Mouse (Mus musculus) adrenal gland, postnatal 10 days (tissue): ENCODE results near the gene Ifnar1. TPM values are rescaled to one million over a fixed set of nuclear protein-coding genes. Genes with fewer than 3 reads are reported as not detected.

Source experiments
- DNase-seq: peaks from one replicate; pipeline ENCODE4 v3.0.0; 2021; ENCODE audit warnings: mixed read lengths
- microRNA-seq: library from miRNA; unstranded; fragments of <30 nt; microRNA quantifications from one replicate; pipeline ENCODE4 v1.2.0, GENCODE M21; 2021
- total RNA-seq, 2 experiments: library from RNA; stranded (reverse); gene quantifications; 2 replicates each; pipeline ENCODE4 v1.2.3; 2021

The Ifnar1 gene
- total RNA-seq, 2 experiments from 2014 or later = 71.2 to 85.3 TPM

GRCm38 (mm10) chr16:91543619-91544018 is 58.6 kb downstream of the Ifnar1 start:
- DNase-seq = no peak

DNA sequence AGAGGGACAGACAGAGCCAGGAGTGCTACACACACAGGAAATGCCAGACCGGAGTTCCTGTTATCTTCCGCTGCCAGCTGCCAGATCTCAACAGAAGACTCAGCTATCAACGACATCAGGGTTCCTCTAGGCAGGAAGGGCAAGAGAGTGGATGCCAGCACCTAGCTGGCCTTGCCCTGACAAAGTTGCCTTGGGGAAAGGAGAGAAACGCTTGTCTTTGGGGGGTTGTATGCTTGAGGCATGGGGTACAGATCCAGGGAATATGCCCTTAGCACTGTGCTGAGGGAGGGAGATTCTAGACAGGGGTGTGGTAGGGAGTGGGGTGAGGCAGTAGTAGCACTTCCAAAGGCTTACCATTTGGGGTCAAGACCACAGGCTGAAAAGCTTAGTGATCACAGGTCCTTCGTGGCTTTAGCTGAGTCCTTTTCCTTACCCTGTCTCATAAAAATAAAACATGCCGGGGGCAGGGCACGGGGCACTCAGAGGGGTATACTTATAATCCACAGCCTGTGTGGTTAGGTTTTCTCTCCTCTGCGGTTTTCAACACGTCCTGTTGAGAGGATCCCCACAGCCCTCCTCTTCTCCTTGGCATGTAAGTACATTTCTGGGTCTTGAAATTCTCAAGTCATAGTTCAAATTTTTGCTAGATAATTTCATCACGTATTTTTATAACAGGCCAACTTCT is 60.7 kb downstream of the Ifnar1 start:
- DNase-seq = peak; percentile 24

- peak; percentile 40 for DNase-seq
Measured at GRCm38 (mm10) chr16:91546391-91546835, 61.4 kb downstream of the Ifnar1 start.

GRCm38 (mm10) chr16:91546836-91547741 is 62.1 kb downstream of the Ifnar1 start, which contains the start of gene Ifngr2:
Gene Ifngr2, plus strand, starts transcription at chr16:91547072.
- DNase-seq = peak; percentile 90

DNA sequence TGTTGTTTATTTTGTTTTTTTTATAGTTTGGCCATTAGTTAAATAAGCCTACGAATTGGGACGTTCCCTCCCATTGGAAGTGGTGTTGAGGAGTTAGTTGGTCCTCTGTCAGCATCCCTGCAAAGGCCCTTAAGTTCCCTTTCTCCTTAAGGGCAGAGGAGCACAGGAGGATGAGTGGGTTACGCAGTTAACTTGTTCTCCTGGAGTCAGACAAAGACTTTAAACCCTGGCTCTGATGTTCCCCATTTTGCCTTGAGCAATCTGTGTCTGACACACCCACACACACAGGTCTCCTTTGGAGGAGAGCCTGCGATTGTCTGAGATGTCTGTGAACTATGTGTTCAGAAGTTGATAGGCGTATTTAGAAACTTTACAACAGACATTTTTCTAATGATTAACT is 62.9 kb downstream of the Ifnar1 start:
- no peak for DNase-seq

DNA sequence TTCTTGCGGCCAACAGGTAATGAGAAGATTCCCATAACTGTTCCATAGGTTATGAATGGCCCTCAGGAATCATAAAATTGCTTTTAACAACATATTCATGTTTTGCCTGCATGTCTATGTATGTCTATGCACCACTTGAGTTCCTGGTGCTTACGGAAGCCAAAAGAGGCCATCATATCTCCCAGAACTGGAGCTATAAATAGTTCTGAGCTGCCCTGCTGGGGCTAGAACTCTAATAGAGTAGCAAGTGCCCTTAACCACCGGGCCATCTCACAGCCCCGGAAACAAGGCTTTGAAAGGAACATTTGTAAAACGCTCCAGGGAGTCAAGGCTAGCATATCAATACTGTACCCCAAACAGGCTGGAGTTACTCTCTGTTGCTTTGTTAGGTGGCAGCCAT is 63.5 kb downstream of the Ifnar1 start:
- no peak for DNase-seq

GRCm38 (mm10) chr16:91548996-91549395 is 64.0 kb downstream of the Ifnar1 start:
- DNase-seq = no peak

GRCm38 (mm10) chr16:91549616-91550015 is 64.6 kb downstream of the Ifnar1 start:
- DNase-seq = no peak

DNA sequence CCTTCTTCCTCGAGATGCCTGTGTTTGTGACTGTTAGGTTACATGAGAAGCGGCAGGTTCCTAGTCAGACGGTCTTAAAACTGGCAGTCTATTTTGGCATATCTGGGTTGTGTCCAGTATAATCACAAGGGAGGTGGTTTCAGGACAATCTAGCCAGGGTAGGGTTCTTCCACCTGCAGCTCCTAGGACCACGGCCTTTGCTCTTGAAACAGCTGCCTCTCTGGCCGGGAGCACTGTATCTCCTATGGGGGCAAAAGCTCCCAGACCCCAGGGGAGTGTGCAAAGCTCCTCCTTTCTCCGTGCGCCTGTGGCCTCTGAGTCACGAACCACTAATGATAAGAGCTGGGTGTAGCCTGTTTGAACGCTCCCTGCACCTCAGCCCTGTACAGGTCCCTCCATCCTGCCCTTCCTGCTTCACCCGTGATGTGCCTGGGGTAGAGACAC is 66.1 kb downstream of the Ifnar1 start:
- DNase-seq = peak; percentile 14

- DNase-seq = no peak
Measured at GRCm38 (mm10) chr16:91552072-91552471, 67.0 kb downstream of the Ifnar1 start.

DNA sequence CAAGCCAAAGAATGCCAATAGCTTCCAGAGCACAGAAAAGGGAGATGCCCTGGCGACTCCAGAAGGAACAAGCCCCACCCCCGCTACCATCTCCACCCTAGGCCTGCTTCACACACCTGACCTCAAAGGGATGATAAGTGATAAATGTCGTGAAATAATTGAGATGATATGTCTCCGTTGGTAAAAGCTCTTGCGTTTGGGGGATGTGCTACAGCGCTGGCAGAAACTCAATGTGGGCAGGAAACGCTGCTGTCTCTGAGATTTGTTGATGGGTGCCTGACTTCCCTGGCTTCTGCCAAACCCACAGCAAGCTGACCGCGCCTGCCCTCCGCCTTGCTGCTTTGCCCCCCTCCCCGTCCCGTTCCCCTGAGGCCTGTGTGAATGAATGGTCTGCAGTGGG is 68.6 kb downstream of the Ifnar1 start:
- peak; percentile 43 for DNase-seq

DNA sequence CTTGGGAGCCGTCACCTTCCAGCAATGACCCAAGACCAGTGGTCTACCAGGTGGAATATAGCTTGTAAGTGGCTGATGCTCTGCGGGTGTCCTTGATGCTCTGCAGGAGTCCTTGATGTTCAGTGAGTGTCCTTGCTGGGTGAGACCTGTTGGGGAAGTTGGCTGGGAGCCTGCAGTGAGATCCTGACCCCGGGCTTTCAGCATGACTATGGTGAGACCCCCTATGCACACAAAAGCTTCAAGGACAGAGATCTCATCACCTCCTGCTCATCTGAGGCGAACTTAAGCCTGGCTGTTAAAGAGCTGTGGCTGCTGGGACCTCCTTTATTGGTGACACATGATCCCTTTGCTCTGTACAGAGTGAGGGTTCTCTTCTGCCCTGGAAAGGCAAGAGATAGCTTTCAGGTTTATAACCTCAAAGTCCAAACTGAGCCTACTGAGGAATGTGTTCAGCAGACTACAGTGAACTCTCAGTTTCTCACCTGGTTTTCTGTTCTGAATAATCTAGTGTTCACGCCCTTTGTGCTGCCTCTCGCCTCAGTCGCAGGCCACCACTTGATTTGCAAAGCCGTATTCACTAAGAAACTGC is 70.1 kb downstream of the Ifnar1 start:
- DNase-seq = peak; percentile 22

GRCm38 (mm10) chr16:91556659-91557058 is 71.6 kb downstream of the Ifnar1 start:
- peak; percentile 17 for DNase-seq

Small RNA genes lying within 50 kb of the gene (microRNA-seq; reads per million reads assigned to microRNA genes)
- gene Mir6367 = not detected

Other genes starting within 250 kb of the Ifnar1 start
- gene Olig1, start 215.5 kb upstream of the Ifnar1 start, total RNA-seq = 1 to 10 TPM in 1 of 2 experiments, under 1 TPM in 1; 0.75 to 1.6 TPM
- 10 to 100 TPM; 78.4 TPM for gene Ifnar2, start 112.5 kb upstream of the Ifnar1 start, total RNA-seq
- gene Gm21970, start 93.5 kb upstream of the Ifnar1 start, total RNA-seq = not detected
- gene Il10rb, start 79.1 kb upstream of the Ifnar1 start, total RNA-seq = 10 to 100 TPM; 75.4 to 78.8 TPM
- gene Ifngr2, start 61.8 kb downstream of the Ifnar1 start, total RNA-seq = 10 to 100 TPM; 27.5 to 31.9 TPM
- gene Tmem50b, start 112.6 kb downstream of the Ifnar1 start, total RNA-seq = 10 to 100 TPM; 33.8 to 38.3 TPM
- 10 to 100 TPM; 10.9 to 15.4 TPM for gene Dnajc28, start 133.8 kb downstream of the Ifnar1 start, total RNA-seq
- 10 to 100 TPM; 93.3 to 94.2 TPM for gene Gart, start 161.7 kb downstream of the Ifnar1 start, total RNA-seq
- 100 to 1,000 TPM; 169 to 238 TPM for gene Son, start 162.3 kb downstream of the Ifnar1 start, total RNA-seq
- gene Donson, start 203.5 kb downstream of the Ifnar1 start, total RNA-seq = 10 to 100 TPM in 1 of 2 experiments, 1 to 10 TPM in 1; 8.4 to 11.6 TPM
- gene Cryzl1, start 243.7 kb downstream of the Ifnar1 start, total RNA-seq = 10 to 100 TPM; 35.0 to 47.0 TPM
- 10 to 100 TPM; 31.7 to 52.0 TPM for gene Itsn1, start 244.0 kb downstream of the Ifnar1 start, total RNA-seq